Mouse (Mus musculus): ENCODE data around the gene Gm17304.

GRCm38 (mm10) chr5:106623337-106623736 lies 14.4 kb downstream of the Gm17304 start:
- TF ChIP-seq GATA1 (IDR thresholded peaks at IDR 0.05; ENCODE audit: borderline replicate concordance, low read length) (no peak), FLI1 (IDR thresholded peaks at IDR 0.05; ENCODE audit: low read length) (no peak)

Data from megakaryocyte, embryonic 14.5 days (primary cell).